Mouse (Mus musculus) thymus, postnatal 36 days (tissue): ENCODE measurements around the gene Ccdc175.

Source experiments
- DNase-seq, 2 experiments: peaks; one replicate each; pipeline ENCODE4 v3.0.0; 2022; ENCODE audit warnings: mixed read lengths in 2 of 2

Gene Ccdc175

GRCm38 (mm10) chr12:72184929-72185328 is at the start of gene Ccdc175:
Ccdc175 (minus strand) TSS chr12:72185029.
- DNase-seq, result no peak

- no peak for DNase-seq
Observed at GRCm38 (mm10) chr12:72234151-72234550, 49.3 kb upstream of the Ccdc175 start.

- no peak for DNase-seq
Observed at GRCm38 (mm10) chr12:72232826-72233790, 48.3 kb upstream of the Ccdc175 start.

- no peak for DNase-seq
Observed at GRCm38 (mm10) chr12:72232176-72232575, 47.3 kb upstream of the Ccdc175 start.

GRCm38 (mm10) chr12:72229451-72230196 is 44.8 kb upstream of the Ccdc175 start:
- no peak for DNase-seq

GRCm38 (mm10) chr12:72227731-72228130 is 42.9 kb upstream of the Ccdc175 start:
- no peak for DNase-seq

GRCm38 (mm10) chr12:72225371-72225770 is 40.5 kb upstream of the Ccdc175 start:
- DNase-seq, result no peak

GRCm38 (mm10) chr12:72223557-72224102 is 38.8 kb upstream of the Ccdc175 start:
- DNase-seq, result no peak

- no peak for DNase-seq
Observed at GRCm38 (mm10) chr12:72213554-72213953, 28.7 kb upstream of the Ccdc175 start.

- DNase-seq, result no peak
Observed at GRCm38 (mm10) chr12:72200828-72201227, 16.0 kb upstream of the Ccdc175 start.

- no peak for DNase-seq
Observed at GRCm38 (mm10) chr12:72197925-72198486, 13.2 kb upstream of the Ccdc175 start.

GRCm38 (mm10) chr12:72197434-72197833 is 12.6 kb upstream of the Ccdc175 start:
- DNase-seq, result no peak

- no peak for DNase-seq
Observed at GRCm38 (mm10) chr12:72179561-72179960, 5.3 kb downstream of the Ccdc175 start.

- no peak for DNase-seq
Observed at GRCm38 (mm10) chr12:72178322-72178721, 6.5 kb downstream of the Ccdc175 start.

GRCm38 (mm10) chr12:72158421-72158820 is 26.4 kb downstream of the Ccdc175 start:
- no peak for DNase-seq

- no peak for DNase-seq
Observed at GRCm38 (mm10) chr12:72150786-72151185, 34.0 kb downstream of the Ccdc175 start.

- no peak for DNase-seq
Observed at GRCm38 (mm10) chr12:72129203-72129602, 55.6 kb downstream of the Ccdc175 start.

GRCm38 (mm10) chr12:72115686-72116345 is 69.0 kb downstream of the Ccdc175 start:
- DNase-seq, result no peak

- DNase-seq, result no peak
Observed at GRCm38 (mm10) chr12:72115126-72115525, 69.7 kb downstream of the Ccdc175 start.

GRCm38 (mm10) chr12:72104525-72105281 is 80.1 kb downstream of the Ccdc175 start:
- DNase-seq, result peak; percentile 8 to 9

- DNase-seq, result no peak
Observed at GRCm38 (mm10) chr12:72104027-72104426, 80.8 kb downstream of the Ccdc175 start.

GRCm38 (mm10) chr12:72102776-72103175 is 82.1 kb downstream of the Ccdc175 start:
- no peak for DNase-seq
